Mouse (Mus musculus): Measurements from ENCODE around the gene Zfp36l2. TPM values are rescaled to one million over a fixed set of nuclear protein-coding genes. Genes with fewer than 3 reads are reported as not detected.

Gene Zfp36l2
- polyA plus RNA-seq, 1 experiment = 7.9 TPM

- no peaks in the 10 kb centered on the region for H3K36me3 ChIP-seq (ENCODE audit: control insufficient read depth)
- H3K4me1 ChIP-seq (ENCODE audit: control insufficient read depth) = peaks cover 79% of the 10 kb centered on the region
- no peaks in the 10 kb centered on the region for H3K27me3 ChIP-seq (ENCODE audit: control insufficient read depth)
- no peak overlapping the region for H3K4me3 ChIP-seq (replicated peaks)
- TF ChIP-seq TAL1 (IDR thresholded peaks at IDR 0.05; ENCODE audit: low read length) (no peak), GATA1 (IDR thresholded peaks at IDR 0.05; ENCODE audit: low read length) (no peak)
- H3K9me3 ChIP-seq (ENCODE audit: control insufficient read depth, low read length) = no peaks in the 10 kb centered on the region
These were observed 51.5 kb downstream of the Zfp36l2 start for GRCm38 (mm10) chr17:84136217-84136616.

GRCm38 (mm10) chr17:84135243-84135642 is 52.5 kb downstream of the Zfp36l2 start:
- H3K4me3 ChIP-seq (replicated peaks) = no peak overlapping the region
- H3K27me3 ChIP-seq (ENCODE audit: control insufficient read depth) = no peaks in the 10 kb centered on the region
- H3K9me3 ChIP-seq (ENCODE audit: control insufficient read depth, low read length) = no peaks in the 10 kb centered on the region
- no peaks in the 10 kb centered on the region for H3K36me3 ChIP-seq (ENCODE audit: control insufficient read depth)
- no peak for TF ChIP-seq TAL1 (IDR thresholded peaks at IDR 0.05; ENCODE audit: low read length)
- H3K4me1 ChIP-seq (ENCODE audit: control insufficient read depth) = peaks cover 72% of the 10 kb centered on the region

Data from erythroblast, embryonic 14.5 days (primary cell).